Mouse (Mus musculus): Measurements from ENCODE around the gene Slc25a14. TPM values are rescaled to one million over a fixed set of nuclear protein-coding genes. Genes with fewer than 3 reads are reported as not detected.

The Slc25a14 gene
- 1 to 10 TPM; 2.3 to 4.5 TPM for total RNA-seq (2023)

GRCm38 (mm10) chrX:48623379-48624053 lies at the start of gene Slc25a14:
TSS of gene Slc25a14 (plus strand) at chrX:48623413.

GRCm38 (mm10) chrX:48594099-48594760 lies 29.0 kb upstream of the Slc25a14 start, which contains the start of gene Zfp280c:
TSS of gene Zfp280c (minus strand) at chrX:48594504.

GRCm38 (mm10) chrX:48674171-48674570 lies 51.0 kb downstream of the Slc25a14 start, which contains the start of gene Gpr119:
TSS of gene Gpr119 (minus strand) at chrX:48674478.

DNA sequence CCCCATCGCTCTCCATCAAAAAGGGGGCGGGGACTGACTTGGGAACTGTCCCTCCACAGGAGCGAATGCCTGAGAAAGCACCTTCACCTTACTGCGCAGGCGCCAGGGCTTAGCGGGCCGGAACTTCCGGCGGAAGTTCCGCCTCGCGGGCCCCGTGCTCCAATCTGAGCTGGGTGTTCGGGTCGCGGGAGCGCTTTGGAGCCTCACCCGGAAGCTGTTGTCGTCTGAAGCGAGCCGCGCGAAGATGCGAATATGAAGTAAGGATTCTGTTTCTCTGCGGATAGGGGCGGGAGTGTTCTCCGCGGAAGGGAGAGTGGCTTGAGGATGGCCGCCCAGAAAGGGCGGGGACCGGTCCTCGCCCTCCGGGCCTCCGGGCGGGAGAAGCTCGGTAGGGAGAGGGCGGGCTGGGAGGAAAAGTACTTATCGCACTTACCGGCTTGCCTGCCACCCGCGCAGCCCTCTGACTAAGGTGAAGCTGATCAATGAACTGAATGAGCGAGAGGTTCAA lies 71.7 kb downstream of the Slc25a14 start, which contains the start of gene Rbmx2:
TSS of gene Rbmx2 (plus strand) at position 141 of the 508 bp plus-strand sequence.

Other genes with a start within 250 kb of the Slc25a14 start
- gene Elf4, start 160.3 kb upstream of the Slc25a14 start, total RNA-seq (2023) = 10 to 100 TPM; 87.3 to 90.4 TPM
- gene Aifm1, start 109.8 kb upstream of the Slc25a14 start, total RNA-seq (2023) = 10 to 100 TPM; 16.5 to 17.9 TPM
- gene Rab33a, start 104.1 kb upstream of the Slc25a14 start, total RNA-seq (2023) = not detected
- 10 to 100 TPM in 1 of 2 experiments, 1 to 10 TPM in 1; 8.6 to 11.0 TPM for gene Zfp280c, start 28.9 kb upstream of the Slc25a14 start, total RNA-seq (2023)
- not detected for gene Gpr119, start 51.1 kb downstream of the Slc25a14 start, total RNA-seq (2023)
- gene Rbmx2, start 71.6 kb downstream of the Slc25a14 start, total RNA-seq (2023) = 1 to 10 TPM; 5.3 to 5.4 TPM

All from neutrophil, adult 83 days (primary cell).